Mouse (Mus musculus): Measurements from ENCODE around the gene Hdac4.

The Hdac4 gene

GRCm38 (mm10) chr1:92178021-92178895 lies 17.2 kb downstream of the Hdac4 start:
- DNase-seq (ENCODE audit: low spot score): no peak

- DNase-seq (ENCODE audit: low spot score): no peak
Measured at GRCm38 (mm10) chr1:92177599-92177998, 17.9 kb downstream of the Hdac4 start.

GRCm38 (mm10) chr1:92177196-92177595 lies 18.3 kb downstream of the Hdac4 start:
- no peak for DNase-seq (ENCODE audit: low spot score)

GRCm38 (mm10) chr1:92175266-92175665 lies 20.2 kb downstream of the Hdac4 start:
- no peak for DNase-seq (ENCODE audit: low spot score)

GRCm38 (mm10) chr1:92174898-92175255 lies 20.6 kb downstream of the Hdac4 start:
- DNase-seq (ENCODE audit: low spot score): peak; percentile 39

- peak; percentile 34 for DNase-seq (ENCODE audit: low spot score)
Measured at GRCm38 (mm10) chr1:92174251-92174897, 21.1 kb downstream of the Hdac4 start.

GRCm38 (mm10) chr1:92170616-92171235 lies 24.8 kb downstream of the Hdac4 start:
- DNase-seq (ENCODE audit: low spot score): no peak

GRCm38 (mm10) chr1:92169776-92170055 lies 25.8 kb downstream of the Hdac4 start:
- DNase-seq (ENCODE audit: low spot score): no peak

- DNase-seq (ENCODE audit: low spot score): no peak
Measured at GRCm38 (mm10) chr1:92168900-92169775, 26.4 kb downstream of the Hdac4 start.

GRCm38 (mm10) chr1:92163932-92164331 lies 31.6 kb downstream of the Hdac4 start:
- DNase-seq (ENCODE audit: low spot score): no peak

GRCm38 (mm10) chr1:92159804-92160203 lies 35.7 kb downstream of the Hdac4 start:
- DNase-seq (ENCODE audit: low spot score): no peak

- DNase-seq (ENCODE audit: low spot score): no peak
Measured at GRCm38 (mm10) chr1:92150201-92150600, 45.3 kb downstream of the Hdac4 start.

- no peak for DNase-seq (ENCODE audit: low spot score)
Measured at GRCm38 (mm10) chr1:92148527-92148926, 47.0 kb downstream of the Hdac4 start.

- no peak for DNase-seq (ENCODE audit: low spot score)
Measured at GRCm38 (mm10) chr1:92144868-92145534, 50.5 kb downstream of the Hdac4 start.

GRCm38 (mm10) chr1:92143331-92143895 lies 52.1 kb downstream of the Hdac4 start:
- no peak for DNase-seq (ENCODE audit: low spot score)

GRCm38 (mm10) chr1:92142793-92143192 lies 52.7 kb downstream of the Hdac4 start:
- no peak for DNase-seq (ENCODE audit: low spot score)

GRCm38 (mm10) chr1:92139001-92139400 lies 56.5 kb downstream of the Hdac4 start:
- DNase-seq (ENCODE audit: low spot score): no peak

- DNase-seq (ENCODE audit: low spot score): peak; percentile 81
Measured at GRCm38 (mm10) chr1:92137136-92137848, 58.2 kb downstream of the Hdac4 start.

- no peak for DNase-seq (ENCODE audit: low spot score)
Measured at GRCm38 (mm10) chr1:92136362-92136761, 59.1 kb downstream of the Hdac4 start.

GRCm38 (mm10) chr1:92132181-92132580 lies 63.3 kb downstream of the Hdac4 start:
- DNase-seq (ENCODE audit: low spot score): no peak
